Mouse (Mus musculus): Measurements from ENCODE around the gene Fam20c.

Fam20c gene

DNA sequence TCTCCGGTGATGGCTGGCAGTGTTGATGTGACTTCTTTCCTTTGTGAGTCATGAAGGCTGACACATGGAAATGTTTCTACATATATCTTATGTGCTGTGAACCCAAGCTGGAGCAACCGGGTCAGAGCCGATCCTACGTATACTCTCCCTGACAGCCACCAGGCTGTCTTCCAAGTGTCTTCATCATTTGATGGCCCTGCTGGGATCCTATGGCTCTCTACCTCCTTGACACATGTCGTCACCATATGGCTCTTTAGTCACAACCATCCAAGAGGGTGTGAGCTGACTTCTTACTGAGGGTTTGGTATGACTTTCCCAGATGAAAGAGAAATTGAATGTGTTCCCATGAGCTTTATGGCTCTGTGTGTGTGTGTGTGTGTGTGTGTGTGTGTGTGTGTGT lies 50.0 kb downstream of the Fam20c start:
- no peak for DNase-seq (ENCODE audit: low read depth in 1 of 2, low spot score in 2 of 2)

DNA sequence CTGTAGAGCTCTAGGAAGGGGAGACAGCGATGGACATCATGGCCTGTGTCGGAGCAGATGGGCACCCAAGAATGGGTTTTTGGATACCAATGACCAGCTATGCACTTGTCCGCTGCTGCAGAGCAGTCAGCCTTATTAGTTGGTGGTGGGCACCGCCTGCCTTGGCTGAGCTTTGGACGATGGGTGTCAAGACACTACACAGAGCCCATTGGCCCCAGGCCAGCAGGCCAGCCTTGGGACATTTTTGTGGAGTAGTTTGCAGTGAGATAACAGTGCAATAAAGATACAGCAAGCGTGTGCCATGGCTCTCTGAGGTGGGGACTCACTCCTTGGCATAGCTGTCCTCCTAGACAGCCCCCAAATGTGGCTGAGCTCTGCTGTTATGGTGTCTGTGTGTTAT lies 55.5 kb downstream of the Fam20c start:
- DNase-seq (ENCODE audit: low read depth in 1 of 2, low spot score in 2 of 2) = no peak

DNA sequence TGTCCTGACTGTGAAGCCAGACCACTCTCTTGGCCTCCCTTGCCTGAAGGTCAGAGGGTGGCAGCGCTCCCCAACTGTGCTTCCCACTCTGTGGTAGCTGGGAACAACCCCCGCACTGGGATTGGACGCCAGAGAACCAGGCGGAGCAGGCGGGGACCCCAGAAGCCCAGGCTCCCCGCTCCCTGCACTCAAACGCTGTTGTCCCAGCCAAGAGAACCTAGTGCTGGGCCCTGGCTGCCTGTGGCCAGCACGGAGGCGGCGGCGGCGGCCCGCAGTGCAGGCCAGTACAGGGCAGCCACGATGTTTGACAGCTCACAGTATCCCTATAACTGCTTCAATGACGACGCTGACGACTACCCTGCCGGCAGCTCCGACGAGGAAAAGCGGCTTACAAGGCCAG lies 65.5 kb downstream of the Fam20c start, which contains the start of gene Gm5294:
Gene Gm5294 (plus strand): TSS at position 301 of the 400 bp plus-strand sequence.
- DNase-seq (ENCODE audit: low read depth in 1 of 2, low spot score in 2 of 2) = no peak

DNA sequence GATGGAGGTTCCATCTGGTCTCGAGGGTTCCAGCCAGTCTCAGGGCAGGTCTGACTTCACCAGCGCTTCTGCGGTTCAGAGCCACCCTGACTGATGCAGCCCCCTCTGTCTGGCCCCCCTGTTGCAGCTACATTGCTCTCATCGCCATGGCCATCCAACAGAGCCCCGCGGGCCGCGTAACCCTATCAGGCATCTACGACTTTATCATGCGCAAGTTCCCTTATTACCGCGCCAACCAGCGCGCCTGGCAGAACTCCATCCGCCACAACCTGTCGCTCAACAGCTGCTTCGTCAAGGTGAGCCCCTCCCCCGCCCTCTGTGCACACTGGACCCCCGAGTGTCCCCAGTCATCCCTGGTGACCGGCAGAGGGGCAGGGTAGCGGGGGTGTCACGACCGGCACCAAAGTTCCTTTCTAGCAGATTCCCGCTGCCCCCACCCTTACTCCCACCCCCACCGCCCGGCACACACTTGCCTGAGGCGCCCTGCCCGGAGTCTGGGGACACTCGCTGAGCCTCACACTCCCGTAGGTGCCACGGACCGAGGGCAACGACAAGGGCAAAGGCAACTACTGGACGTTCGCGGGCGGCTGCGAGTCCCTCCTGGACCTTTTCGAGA lies 66.5 kb downstream of the Fam20c start:
- DNase-seq (ENCODE audit: low read depth in 1 of 2, low spot score in 2 of 2) = no peak

DNA sequence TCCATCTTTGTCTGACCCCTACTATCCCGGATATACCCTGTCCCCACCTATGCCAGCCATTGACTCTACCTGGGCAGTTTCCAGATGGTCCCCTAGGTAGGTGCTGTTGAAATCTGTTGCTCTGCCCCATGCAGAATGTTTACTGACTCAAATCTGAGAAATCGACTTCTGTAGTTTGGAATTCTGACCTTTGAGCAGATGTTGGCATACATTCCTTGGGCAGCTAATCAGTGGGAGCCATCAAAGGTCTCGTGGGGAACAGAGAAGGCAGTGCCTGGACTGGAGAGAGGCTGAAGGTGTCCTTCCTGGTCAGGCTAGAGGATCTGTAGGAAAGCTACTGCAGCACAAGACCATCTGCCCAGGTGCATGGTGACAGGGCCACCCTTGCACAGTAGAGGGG lies 70.8 kb downstream of the Fam20c start:
- DNase-seq (ENCODE audit: low read depth in 1 of 2, low spot score in 2 of 2) = no peak

DNA sequence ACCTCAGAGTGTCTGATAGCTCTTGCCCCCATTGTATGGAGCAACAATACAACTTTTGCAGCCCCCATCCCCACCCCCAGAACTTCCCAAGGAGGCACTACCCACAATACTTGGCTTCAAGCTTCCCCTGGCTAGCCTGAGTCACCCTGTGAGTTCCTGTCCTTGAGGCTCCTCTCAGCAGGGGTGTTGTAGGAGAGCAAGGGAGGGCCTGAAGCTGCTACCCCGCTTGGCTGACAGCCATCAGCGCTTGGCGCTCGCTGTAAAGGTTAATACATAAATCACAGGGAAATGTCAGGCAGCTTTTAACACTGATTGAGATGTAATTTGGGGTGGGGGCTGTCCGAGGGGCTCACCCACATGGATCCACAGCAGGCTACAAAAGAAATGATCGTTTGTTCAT lies 79.1 kb downstream of the Fam20c start:
- DNase-seq (ENCODE audit: low read depth in 1 of 2, low spot score in 2 of 2) = no peak

DNA sequence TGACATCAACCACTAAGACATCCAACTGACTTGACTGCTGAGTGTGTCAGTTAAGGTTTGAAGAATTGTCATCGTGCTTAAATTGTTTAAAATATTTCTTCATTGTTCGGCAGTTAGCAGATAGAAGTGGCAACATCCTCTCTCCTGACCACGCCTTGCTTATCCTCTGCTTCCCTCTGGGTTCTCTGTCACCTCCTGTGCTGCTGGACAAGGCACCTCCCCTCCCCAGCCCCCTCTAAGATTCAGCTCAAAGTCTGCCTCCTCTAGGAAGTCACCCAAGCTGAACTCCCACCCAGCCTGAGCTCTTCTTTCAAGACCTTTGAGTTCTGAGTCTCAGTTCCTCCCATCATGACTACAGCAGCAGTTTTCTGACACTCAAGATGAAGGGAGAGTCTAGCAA lies 80.6 kb downstream of the Fam20c start:
- DNase-seq (ENCODE audit: low read depth in 1 of 2, low spot score in 2 of 2) = no peak

DNA sequence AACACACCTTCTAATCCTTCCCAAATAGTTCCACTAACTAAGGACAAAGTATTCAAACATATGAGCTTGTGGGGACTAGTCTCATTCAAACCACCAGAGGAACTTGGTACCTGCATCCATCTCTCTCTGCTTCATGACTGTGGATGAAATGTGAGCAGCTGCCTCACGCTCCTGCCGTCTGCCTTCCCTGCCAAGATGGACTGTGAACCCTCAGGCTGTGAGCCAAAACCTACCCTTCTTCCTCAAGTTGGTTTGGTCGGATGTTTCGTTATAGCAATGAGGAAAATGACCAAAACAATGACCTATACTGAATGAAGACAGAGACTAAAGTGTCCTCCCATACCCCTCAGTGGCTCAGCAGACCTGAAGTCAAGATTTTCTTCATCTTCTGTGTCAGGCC lies 86.7 kb downstream of the Fam20c start:
- no peak for DNase-seq (ENCODE audit: low read depth in 1 of 2, low spot score in 2 of 2)

DNA sequence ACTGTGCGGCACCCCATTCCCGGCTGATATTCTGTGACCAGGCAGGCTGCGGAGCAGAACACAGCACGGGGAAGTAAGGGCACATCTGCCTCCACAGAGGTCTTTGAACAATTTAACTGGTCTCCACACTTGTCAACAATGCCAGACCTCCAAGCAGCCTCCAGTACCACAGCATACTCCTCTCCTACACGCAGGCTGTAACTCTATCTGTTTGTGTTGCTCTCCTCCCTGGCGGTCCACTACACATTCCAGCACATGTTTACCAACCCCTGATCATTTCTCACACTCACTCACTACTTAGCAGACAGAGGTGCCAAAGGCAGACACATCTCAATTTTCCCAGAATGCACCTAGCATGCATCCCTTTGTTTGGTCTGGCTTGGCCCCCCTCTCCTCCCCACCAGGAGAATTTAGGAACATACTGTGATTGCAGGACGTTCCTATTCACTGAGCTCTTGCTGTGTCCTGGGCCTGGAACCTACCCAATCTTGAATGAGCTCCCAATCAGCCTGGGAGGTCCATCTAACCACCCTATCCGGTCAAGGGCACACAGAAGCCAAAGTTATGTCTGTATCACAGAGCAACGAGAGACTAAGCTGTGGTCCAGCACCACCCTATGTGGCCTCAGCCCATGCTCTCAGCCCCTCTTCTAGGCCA lies 89.0 kb downstream of the Fam20c start:
- no peak for DNase-seq (ENCODE audit: low read depth in 1 of 2, low spot score in 2 of 2)

DNA sequence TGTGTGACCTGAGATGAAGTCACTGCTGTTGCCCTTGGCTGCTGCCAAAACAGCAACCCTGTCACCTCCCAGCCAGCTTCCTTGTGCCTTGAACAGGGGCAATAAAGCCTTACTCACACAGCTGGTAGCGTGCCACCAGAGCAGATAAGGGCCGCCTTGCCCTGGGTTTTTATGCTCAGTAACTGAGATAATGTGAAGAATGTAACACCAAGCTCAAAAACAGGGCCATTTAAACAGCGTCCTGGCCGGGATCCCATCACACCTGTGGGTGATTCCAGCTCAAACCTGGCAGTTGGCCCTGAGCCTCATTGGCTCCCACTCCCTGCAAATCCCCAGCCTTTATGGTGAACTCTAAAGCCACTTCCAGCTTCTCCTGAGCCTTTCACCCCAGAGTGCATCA lies 92.2 kb downstream of the Fam20c start:
- DNase-seq (ENCODE audit: low read depth in 1 of 2, low spot score in 2 of 2) = no peak

DNA sequence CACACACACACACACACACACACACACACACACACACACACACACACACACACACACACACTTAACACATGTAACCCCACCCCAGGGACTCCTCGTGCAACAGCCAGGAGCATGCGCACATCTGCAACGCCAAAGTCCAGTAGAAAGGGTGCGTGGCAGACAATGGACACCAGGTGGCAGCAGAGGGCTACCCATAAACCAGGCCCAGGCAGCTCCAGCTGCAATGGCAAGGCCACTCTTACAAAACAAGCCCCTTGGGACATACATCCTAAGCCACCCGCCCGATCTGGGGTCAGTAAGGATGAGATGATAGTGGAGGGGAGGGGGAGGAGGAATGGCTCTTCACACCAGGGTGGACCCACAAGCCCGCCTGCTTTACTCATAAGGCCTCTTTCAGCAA lies 93.8 kb downstream of the Fam20c start:
- DNase-seq (ENCODE audit: low read depth in 1 of 2, low spot score in 2 of 2) = peak; percentile 52 to 78

DNA sequence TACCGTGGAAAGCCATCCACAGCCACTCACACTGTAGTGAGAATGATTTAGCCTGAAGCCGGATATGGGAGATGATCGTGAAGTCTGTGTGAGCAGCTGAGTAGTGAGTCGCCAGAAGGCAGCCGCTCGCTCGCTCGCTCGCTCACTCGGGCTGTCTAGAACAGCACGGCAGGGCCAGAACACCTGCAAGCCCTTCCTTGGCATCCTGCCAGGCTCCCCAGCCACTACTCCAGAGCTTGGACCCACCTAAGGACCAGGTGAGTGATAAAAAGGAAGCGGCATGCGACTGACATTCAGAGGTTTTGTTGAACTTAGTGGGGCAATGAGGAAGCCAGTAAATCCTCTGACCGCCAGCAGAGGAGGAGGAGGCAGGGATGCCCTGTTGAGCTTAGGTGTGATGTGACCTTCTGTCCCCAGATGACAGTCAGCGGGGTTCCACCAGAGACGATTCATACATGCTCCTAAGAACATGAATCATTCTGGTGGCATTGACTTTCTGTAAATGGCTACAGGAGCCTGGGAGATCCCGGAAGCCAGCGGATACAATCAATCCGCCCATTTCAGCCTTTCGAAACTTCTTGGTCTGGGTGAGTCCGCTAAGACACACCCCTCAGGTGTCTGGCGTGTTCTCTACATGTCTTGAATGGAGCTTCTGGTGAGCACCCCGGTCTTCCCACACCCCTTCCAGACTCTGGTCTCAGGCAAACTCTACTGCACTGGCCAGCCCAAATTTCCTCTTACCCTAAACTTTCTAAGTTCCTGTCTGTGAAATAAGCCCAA lies 95.6 kb downstream of the Fam20c start:
- no peak for DNase-seq (ENCODE audit: low read depth in 1 of 2, low spot score in 2 of 2)

DNA sequence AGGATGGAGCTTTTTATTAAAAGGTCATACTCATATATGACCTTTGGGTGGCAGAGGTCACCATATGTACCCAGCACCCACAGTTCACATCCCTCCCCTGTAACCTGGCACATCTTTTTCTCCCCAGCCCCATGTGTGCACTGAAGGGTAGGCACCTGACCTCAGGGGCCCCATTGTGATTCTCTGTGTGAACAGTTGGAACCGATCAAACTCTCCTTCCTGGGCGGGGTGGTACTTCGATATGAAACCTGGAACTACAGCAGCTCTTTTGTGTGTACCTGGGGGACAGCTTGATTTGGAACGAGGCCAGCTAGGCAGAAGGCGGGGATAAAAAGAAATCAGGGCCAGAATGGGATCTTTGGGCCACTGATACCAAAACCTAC lies 96.1 kb downstream of the Fam20c start:
- no peak for DNase-seq (ENCODE audit: low read depth in 1 of 2, low spot score in 2 of 2)

DNA sequence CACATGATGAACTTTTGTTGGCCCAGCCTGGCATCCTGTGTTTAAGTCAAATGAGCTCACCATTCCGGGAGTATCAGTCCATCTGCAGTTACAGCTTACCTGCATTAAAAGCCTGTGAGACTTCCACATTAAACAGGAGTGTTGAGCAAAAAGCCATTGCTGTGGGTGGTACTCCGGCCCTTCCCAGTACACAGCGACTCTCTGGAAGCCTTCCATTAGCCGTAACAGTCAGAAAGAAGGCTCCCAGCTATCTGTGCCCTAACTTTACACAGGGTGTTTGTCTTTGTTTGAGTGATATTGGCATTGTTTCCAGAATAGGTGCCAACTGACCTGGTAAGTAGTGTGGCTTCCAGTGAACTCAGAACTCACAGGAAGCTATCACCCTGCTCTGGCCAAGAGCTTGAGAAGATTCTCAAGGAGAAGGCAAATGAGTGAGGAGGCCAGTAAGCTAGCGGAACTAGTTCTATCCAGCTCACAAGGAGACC lies 97.0 kb downstream of the Fam20c start:
- no peak for DNase-seq (ENCODE audit: low read depth in 1 of 2, low spot score in 2 of 2)

DNA sequence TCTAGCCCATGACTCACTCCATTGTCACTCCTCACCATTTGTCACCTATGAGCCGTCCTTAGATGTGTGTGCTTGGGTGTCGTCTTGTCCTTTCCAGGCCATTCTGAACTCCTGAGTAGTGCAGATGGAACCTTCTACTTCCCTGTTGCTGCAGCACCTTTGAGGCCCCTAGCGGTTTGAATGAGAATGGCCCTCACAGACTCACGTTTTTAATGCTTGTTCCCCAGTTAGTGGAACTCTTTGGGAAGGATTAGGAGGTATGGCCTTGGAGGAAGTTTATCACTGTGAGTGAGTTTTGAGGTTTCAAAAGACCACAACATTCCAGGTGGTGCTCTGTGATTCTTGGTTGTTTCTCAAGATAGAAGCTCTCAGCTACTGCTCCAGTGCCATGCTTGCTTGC lies 97.8 kb downstream of the Fam20c start:
- DNase-seq (ENCODE audit: low read depth in 1 of 2, low spot score in 2 of 2) = no peak

DNA sequence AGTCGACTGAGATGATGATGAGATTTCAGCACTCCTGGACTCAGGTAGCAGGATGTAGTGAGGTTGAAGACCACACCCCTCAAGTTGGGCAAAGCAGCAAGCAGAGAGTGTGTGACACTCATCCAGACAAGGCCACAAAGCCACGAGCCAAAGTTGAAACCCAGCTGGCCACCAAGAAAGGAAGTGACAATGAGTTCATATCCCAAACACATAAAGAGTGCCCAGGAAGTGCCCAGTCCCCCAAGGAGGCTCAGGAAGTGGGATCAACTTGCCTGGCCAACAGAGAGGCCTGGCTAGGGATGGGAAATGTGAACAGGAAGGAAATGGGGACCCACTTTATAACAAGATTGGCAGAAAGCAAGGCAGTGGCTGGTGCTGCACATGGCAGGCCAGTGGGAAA lies 99.0 kb downstream of the Fam20c start:
- no peak for DNase-seq (ENCODE audit: low read depth in 1 of 2, low spot score in 2 of 2)

DNA sequence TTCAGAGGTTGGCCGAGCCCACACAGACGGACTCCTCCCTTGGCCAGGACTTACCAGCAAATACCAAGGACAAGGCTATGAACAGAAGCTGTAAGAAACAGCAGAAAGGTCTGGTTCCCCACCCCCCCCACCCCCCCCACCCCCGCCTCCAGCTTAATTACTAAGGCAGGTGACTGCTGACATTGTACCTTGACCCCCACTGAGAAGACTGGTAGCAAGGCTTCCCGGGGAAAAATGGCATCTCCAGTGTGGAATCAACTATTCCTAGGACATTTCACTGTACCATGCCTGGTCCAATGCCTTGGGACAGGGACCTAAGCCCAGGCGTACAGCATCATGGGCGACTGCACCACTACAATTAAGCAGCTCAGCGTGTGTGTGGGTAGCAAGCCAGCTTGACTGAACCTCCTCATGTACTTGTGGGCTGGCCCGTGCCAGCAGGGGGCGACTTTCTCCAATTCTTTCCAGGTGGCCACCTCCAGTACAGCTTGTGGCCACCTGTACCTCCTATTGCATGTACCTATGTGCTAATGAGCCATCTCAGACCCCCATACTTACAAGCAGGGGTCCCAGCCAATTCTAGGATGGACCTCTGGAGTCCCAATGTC lies 102.8 kb downstream of the Fam20c start:
- DNase-seq (ENCODE audit: low read depth in 1 of 2, low spot score in 2 of 2) = no peak

DNA sequence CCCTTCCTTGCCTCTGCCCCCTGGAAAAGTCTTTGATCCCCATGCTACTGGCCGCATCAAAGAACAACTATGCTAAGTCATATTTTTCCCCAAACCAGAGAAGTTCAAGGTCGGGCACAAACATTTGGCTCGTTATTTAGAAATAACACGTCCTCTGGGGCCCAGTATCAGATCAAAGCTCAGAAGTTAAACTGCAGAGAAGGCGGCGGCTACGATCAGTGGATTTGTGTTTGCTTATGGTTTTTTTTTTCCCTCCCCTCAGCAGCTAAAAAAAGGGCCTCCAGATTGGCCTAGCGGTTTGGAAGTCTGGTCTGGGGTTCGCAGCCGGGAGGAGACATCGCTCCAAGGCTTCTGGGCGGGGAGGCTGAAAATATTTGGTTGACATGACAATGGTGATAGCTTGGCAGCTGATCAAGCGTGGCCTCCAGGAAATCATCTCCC lies 103.5 kb downstream of the Fam20c start:
- DNase-seq (ENCODE audit: low read depth in 1 of 2, low spot score in 2 of 2) = no peak

Measured in monocyte, adult 2 months (primary cell).